Mouse (Mus musculus): Measurements from ENCODE around the gene Cstf1. TPM values are rescaled to one million over a fixed set of nuclear protein-coding genes. Genes with fewer than 3 reads are reported as not detected.

Cstf1 gene
- polyA plus RNA-seq, 1 experiment from 2014 or later = 20.7 TPM

GRCm38 (mm10) chr2:172413894-172414293 is 43.4 kb downstream of the Cstf1 start:
- no peak for ATAC-seq (ENCODE audit: insufficient read depth)

GRCm38 (mm10) chr2:172416218-172416617 is 45.7 kb downstream of the Cstf1 start:
- WGBS (ENCODE audit: insufficient replicate concordance) = 62% methylated on average over 12 of the region's 12 CpGs
- Histone ChIP-seq H3K27me3 (no peaks in the 10 kb centered on the region), H3K4me2 (no peak overlapping the region), H3K9me3 (replicated peaks) (no peaks in the 10 kb centered on the region), H3K36me3 (replicated peaks) (no peaks in the 10 kb centered on the region), H3K4me1 (replicated peaks) (peaks cover 16% of the 10 kb centered on the region; the same call in 1 of the 2 replicates), H3K4me3 (replicated peaks) (no peak overlapping the region), H3K9ac (no peak overlapping the region), H3K27ac (replicated peaks) (no peak overlapping the region)
- no peak for ATAC-seq (ENCODE audit: insufficient read depth)

More at GRCm38 (mm10) chr2:172413894-172414293, 43.4 kb downstream of the Cstf1 start:
- Histone ChIP-seq H3K36me3 (replicated peaks) (no peaks in the 10 kb centered on the region), H3K9me3 (replicated peaks) (no peaks in the 10 kb centered on the region), H3K9ac (no peak overlapping the region), H3K27me3 (no peaks in the 10 kb centered on the region), H3K4me2 (no peak overlapping the region), H3K27ac (replicated peaks) (no peak overlapping the region), H3K4me3 (replicated peaks) (no peak overlapping the region), H3K4me1 (replicated peaks) (peaks cover 16% of the 10 kb centered on the region; the same call in 1 of the 2 replicates)
- WGBS (ENCODE audit: insufficient replicate concordance) = 40% methylated on average over 5 of the region's 5 CpGs

- no peak overlapping the region for H3K9ac ChIP-seq
- peaks cover 13% of the 10 kb centered on the region; the same call in 1 of the 2 replicates for H3K4me1 ChIP-seq (replicated peaks)
- no peak for ATAC-seq (ENCODE audit: insufficient read depth)
- no peaks in the 10 kb centered on the region for H3K27me3 ChIP-seq
- H3K27ac ChIP-seq (replicated peaks) = no peak overlapping the region
- no peaks in the 10 kb centered on the region for H3K36me3 ChIP-seq (replicated peaks)
- H3K9me3 ChIP-seq (replicated peaks) = no peaks in the 10 kb centered on the region
- WGBS (ENCODE audit: insufficient replicate concordance) = 72% methylated on average over 5 of the region's 5 CpGs
- H3K4me2 ChIP-seq = no peak overlapping the region
- H3K4me3 ChIP-seq (replicated peaks) = no peak overlapping the region
These were observed 46.4 kb downstream of the Cstf1 start for GRCm38 (mm10) chr2:172416876-172417275.

GRCm38 (mm10) chr2:172418208-172418607 is 47.7 kb downstream of the Cstf1 start:
- no peak overlapping the region for H3K4me2 ChIP-seq
- no peak overlapping the region for H3K4me3 ChIP-seq (replicated peaks)
- H3K27ac ChIP-seq (replicated peaks) = no peak overlapping the region
- no peak overlapping the region for H3K9ac ChIP-seq
- H3K36me3 ChIP-seq (replicated peaks) = no peaks in the 10 kb centered on the region
- H3K27me3 ChIP-seq = no peaks in the 10 kb centered on the region
- peaks cover 7% of the 10 kb centered on the region; the same call in 1 of the 2 replicates for H3K4me1 ChIP-seq (replicated peaks)
- WGBS (ENCODE audit: insufficient replicate concordance) = 72% methylated on average over 5 of the region's 5 CpGs
- ATAC-seq (ENCODE audit: insufficient read depth) = no peak
- no peaks in the 10 kb centered on the region for H3K9me3 ChIP-seq (replicated peaks)

- Histone ChIP-seq H3K4me2 (no peak overlapping the region), H3K4me1 (replicated peaks) (no peaks in the 10 kb centered on the region), H3K9ac (no peak overlapping the region), H3K9me3 (replicated peaks) (no peaks in the 10 kb centered on the region), H3K36me3 (replicated peaks) (no peaks in the 10 kb centered on the region), H3K4me3 (replicated peaks) (no peak overlapping the region), H3K27ac (replicated peaks) (no peak overlapping the region), H3K27me3 (no peaks in the 10 kb centered on the region)
- ATAC-seq (ENCODE audit: insufficient read depth) = 0 out of 2 replicates have a peak, but pooled peaks have one; percentile 54
- 41% methylated on average over 1 of the region's 1 CpGs for WGBS (ENCODE audit: insufficient replicate concordance)
These were observed 60.1 kb downstream of the Cstf1 start for GRCm38 (mm10) chr2:172430609-172431008.

Other genes starting within 250 kb of the Cstf1 start
- 0.05 and 0.06 TPM in 2 replicates for gene Mc3r, start 122.2 kb upstream of the Cstf1 start, polyA plus RNA-seq (2015; fragmentation: Nextera tagmentation; extraction: Ambion mirVana)
- gene Fam210b, start 25.1 kb upstream of the Cstf1 start, polyA plus RNA-seq (2015; fragmentation: Nextera tagmentation; extraction: Ambion mirVana) = 136 and 142 TPM in 2 replicates
- 129 and 132 TPM in 2 replicates for gene Aurka, start 146 bp upstream of the Cstf1 start, polyA plus RNA-seq (2015; fragmentation: Nextera tagmentation; extraction: Ambion mirVana)
- 0.61 and 0.63 TPM in 2 replicates for gene Cass4, start 23.1 kb downstream of the Cstf1 start, polyA plus RNA-seq (2015; fragmentation: Nextera tagmentation; extraction: Ambion mirVana)
- 41.4 and 42.3 TPM in 2 replicates for gene Rtf2, start 69.9 kb downstream of the Cstf1 start, polyA plus RNA-seq (2015; fragmentation: Nextera tagmentation; extraction: Ambion mirVana)
- gene Gcnt7, start 87.9 kb downstream of the Cstf1 start, polyA plus RNA-seq (2015; fragmentation: Nextera tagmentation; extraction: Ambion mirVana) = 0.61 and 0.63 TPM in 2 replicates
- not detected in 2 replicates for gene Fam209, start 101.8 kb downstream of the Cstf1 start, polyA plus RNA-seq (2015; fragmentation: Nextera tagmentation; extraction: Ambion mirVana)
- gene Tfap2c, start 178.9 kb downstream of the Cstf1 start, polyA plus RNA-seq (2015; fragmentation: Nextera tagmentation; extraction: Ambion mirVana) = not detected in 2 replicates